Mouse (Mus musculus): Measurements from ENCODE around the gene Upk1a. TPM values are rescaled to one million over a fixed set of nuclear protein-coding genes. Genes with fewer than 3 reads are reported as not detected.

Gene Upk1a
- polyA plus RNA-seq, 1 experiment from 2014 or later, result 13.0 TPM

DNA sequence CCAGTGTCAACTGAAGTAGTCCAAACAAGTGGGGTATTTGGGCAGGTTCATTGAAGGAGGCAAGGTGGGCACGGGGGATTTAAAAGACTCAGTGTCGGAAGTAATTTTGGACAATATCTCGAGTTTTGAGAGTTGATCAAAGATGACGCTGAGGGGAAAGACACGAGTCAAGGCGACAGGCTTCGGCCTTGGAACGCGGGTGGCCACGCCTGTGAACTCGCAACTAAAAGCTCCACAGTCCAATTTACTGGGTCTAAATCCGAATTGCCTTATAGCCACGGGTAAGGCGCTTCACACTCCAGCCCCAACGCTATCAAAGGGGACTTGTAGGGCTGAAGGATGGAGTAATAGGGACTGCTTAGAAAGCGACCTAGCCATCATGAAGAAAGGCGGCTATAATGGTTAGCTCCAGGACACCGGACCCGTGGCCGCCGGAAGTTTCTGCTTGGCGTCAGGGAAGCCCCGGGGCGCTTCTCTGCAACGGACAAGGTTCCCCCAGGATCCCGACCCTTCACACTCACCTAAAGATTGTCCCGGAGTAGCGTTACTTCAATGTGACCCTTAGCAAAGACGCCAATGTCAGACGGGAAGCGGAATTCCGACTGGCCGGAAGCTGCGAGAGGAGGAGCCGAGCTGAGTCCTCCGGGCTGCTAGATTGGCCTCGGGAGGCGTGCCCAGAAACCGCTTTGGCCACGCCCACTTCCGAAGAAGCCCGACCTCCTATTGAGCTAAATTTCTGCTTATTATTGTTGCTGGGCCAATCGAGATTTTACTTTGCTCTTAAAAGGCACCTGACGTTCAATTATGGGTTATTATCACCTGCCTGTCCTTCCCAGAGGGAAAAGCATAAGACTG lies 13.1 kb upstream of the Upk1a start, which contains the start of gene Cox6b1:
Gene Cox6b1 (minus strand): TSS at position 622 of the 855 bp plus-strand sequence.
- Histone ChIP-seq H3K9me3 (ENCODE audit: low read length) (no peaks in the 10 kb centered on the region), H3K36me3 (ENCODE audit: insufficient read depth, low read length) (peaks cover 27% of the 10 kb centered on the region), H3K4me3 (ENCODE audit: low read length) (peak within 1 kb of the TSS; percentile 75), H3K27me3 (ENCODE audit: insufficient read depth, low read length) (peaks cover 6% of the 10 kb centered on the region; the same call in 1 of the 2 replicates), H3K27ac (ENCODE audit: low read length) (peak within 1 kb of the TSS; percentile 61; the same call in 1 of the 2 replicates), H3K9ac (replicated peaks; ENCODE audit: low read length) (peak within 1 kb of the TSS; percentile 88), H3K4me1 (ENCODE audit: insufficient read depth, low read length) (peaks cover 7% of the 10 kb centered on the region), H3K4me2 (replicated peaks; ENCODE audit: low read depth, low read length) (peak within 1 kb of the TSS; percentile 62)
- WGBS, result 2% methylated on average over 44 of the region's 44 CpGs
- peak; percentile 94 for ATAC-seq (ENCODE audit: low FRiP score, low TSS enrichment)

DNA sequence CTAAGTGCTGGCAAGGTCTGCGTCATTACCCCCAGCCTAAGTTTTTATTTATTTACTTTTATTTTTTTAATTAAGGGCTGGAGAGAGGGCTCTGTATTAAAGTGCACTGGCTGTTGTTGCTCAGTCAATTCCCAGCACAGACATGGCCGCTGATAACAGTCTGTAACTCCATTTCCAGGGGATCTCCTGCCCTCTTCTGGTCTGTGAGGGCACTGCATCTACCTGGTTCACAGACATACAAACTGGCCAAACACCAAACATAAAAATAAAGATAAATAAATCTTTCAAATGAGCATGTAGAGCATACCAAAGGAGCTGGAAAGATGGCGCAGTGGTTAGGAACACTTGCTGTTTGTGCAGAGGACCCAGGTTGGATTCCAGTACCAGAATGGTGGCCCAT lies 6.6 kb upstream of the Upk1a start:
- H3K36me3 ChIP-seq (ENCODE audit: insufficient read depth, low read length), result peaks cover 68% of the 10 kb centered on the region
- H3K4me2 ChIP-seq (replicated peaks; ENCODE audit: low read depth, low read length), result no peak overlapping the region
- no peak overlapping the region for H3K4me3 ChIP-seq (ENCODE audit: low read length)
- no peak overlapping the region for H3K27ac ChIP-seq (ENCODE audit: low read length)
- WGBS, result 83% methylated on average over 3 of the region's 3 CpGs
- H3K9ac ChIP-seq (replicated peaks; ENCODE audit: low read length), result no peak overlapping the region
- no peaks in the 10 kb centered on the region for H3K9me3 ChIP-seq (ENCODE audit: low read length)
- no peaks in the 10 kb centered on the region for H3K4me1 ChIP-seq (ENCODE audit: insufficient read depth, low read length)
- H3K27me3 ChIP-seq (ENCODE audit: insufficient read depth, low read length), result no peaks in the 10 kb centered on the region
- ATAC-seq (ENCODE audit: low FRiP score, low TSS enrichment), result no peak

DNA sequence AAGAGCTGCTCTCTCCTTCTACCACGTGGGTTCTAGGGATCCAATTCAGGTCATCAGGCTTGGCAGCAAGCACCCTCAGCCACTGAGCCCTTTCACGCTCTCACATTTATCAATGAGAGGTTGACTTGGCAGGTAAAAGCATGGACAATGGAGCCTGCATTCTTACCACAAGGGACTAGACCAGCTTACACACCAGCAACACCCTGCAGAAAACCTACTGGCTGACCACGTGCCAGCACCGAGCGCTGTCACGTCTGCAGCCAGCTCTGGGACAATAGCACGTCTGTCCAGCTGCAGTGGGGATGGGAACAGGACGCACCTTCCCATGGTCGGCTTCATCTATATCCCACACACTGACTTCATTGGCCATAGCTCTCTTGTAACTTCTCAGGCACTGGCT lies 6.0 kb upstream of the Upk1a start:
- Histone ChIP-seq H3K9me3 (ENCODE audit: low read length) (no peaks in the 10 kb centered on the region), H3K27me3 (ENCODE audit: insufficient read depth, low read length) (no peaks in the 10 kb centered on the region), H3K4me3 (ENCODE audit: low read length) (no peak overlapping the region), H3K36me3 (ENCODE audit: insufficient read depth, low read length) (peaks cover 63% of the 10 kb centered on the region), H3K4me1 (ENCODE audit: insufficient read depth, low read length) (no peaks in the 10 kb centered on the region), H3K27ac (ENCODE audit: low read length) (no peak overlapping the region), H3K4me2 (replicated peaks; ENCODE audit: low read depth, low read length) (no peak overlapping the region), H3K9ac (replicated peaks; ENCODE audit: low read length) (no peak overlapping the region)
- no peak for ATAC-seq (ENCODE audit: low FRiP score, low TSS enrichment)
- 96% methylated on average over 9 of the region's 9 CpGs for WGBS

DNA sequence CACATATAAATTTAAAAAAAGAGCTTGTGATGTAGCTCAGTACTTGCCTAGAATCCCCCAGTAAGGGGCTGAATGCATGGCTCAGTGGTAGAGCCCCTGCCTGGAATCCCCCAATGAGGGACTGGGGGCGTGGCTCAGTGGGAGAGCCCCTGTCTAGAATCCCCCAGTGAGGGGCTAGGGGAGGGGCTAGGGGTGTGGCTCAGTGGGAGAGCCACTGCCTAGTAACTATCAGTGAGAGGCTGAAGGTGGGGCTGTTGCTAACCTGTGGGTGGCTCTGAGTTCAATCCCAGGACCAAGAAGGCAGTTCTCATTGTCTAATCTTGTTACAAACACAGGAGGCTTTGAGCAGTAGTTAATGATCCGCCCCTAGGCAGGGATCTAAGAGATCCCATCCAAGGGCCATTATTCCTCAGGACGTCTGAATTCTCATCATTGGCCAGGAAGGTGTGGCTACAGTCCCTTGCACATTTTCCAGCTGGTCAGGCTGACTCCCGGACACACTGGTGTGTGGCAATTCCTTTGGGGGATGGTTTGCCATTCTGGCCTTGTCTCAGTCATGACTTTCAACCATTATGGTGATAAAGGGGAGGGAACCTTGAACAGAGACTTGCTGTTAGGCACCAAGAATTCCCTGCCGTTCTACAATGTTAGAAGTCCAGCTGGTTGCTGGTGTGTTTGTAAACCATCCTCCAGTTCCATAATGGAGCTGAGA lies 2.6 kb upstream of the Upk1a start:
- Histone ChIP-seq H3K4me1 (ENCODE audit: insufficient read depth, low read length) (peaks cover 12% of the 10 kb centered on the region), H3K4me3 (ENCODE audit: low read length) (no peak overlapping the region), H3K27ac (ENCODE audit: low read length) (no peak overlapping the region), H3K9ac (replicated peaks; ENCODE audit: low read length) (no peak overlapping the region), H3K27me3 (ENCODE audit: insufficient read depth, low read length) (no peaks in the 10 kb centered on the region), H3K9me3 (ENCODE audit: low read length) (no peaks in the 10 kb centered on the region), H3K4me2 (replicated peaks; ENCODE audit: low read depth, low read length) (no peak overlapping the region), H3K36me3 (ENCODE audit: insufficient read depth, low read length) (peaks cover 43% of the 10 kb centered on the region)
- 67% methylated on average over 5 of the region's 5 CpGs for WGBS
- ATAC-seq (ENCODE audit: low FRiP score, low TSS enrichment), result no peak

DNA sequence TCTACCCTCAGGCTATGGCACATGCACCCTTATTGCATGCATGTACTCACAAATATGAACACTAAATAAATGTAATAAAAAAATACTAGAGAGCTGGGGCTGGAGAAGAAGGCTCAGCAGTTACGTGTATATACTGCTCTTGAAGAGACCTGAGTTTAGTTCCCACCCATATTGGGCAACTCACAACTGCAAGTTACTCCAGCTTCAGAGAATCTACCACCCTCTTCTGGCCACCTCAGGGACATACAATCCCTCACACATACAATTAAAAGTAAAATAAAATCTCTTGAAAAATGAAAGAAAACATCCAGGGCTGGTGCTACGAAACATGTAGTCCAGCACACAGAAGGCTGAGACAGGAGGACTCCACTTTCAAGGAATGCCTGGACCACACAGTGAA lies 1.8 kb upstream of the Upk1a start:
- no peaks in the 10 kb centered on the region for H3K27me3 ChIP-seq (ENCODE audit: insufficient read depth, low read length)
- no peak overlapping the region for H3K27ac ChIP-seq (ENCODE audit: low read length)
- WGBS, result 73% methylated on average over 2 of the region's 2 CpGs
- no peak overlapping the region for H3K4me3 ChIP-seq (ENCODE audit: low read length)
- peaks cover 12% of the 10 kb centered on the region for H3K4me1 ChIP-seq (ENCODE audit: insufficient read depth, low read length)
- ATAC-seq (ENCODE audit: low FRiP score, low TSS enrichment), result no peak
- H3K9ac ChIP-seq (replicated peaks; ENCODE audit: low read length), result no peak overlapping the region
- H3K36me3 ChIP-seq (ENCODE audit: insufficient read depth, low read length), result peaks cover 41% of the 10 kb centered on the region
- no peak overlapping the region for H3K4me2 ChIP-seq (replicated peaks; ENCODE audit: low read depth, low read length)
- no peaks in the 10 kb centered on the region for H3K9me3 ChIP-seq (ENCODE audit: low read length)

DNA sequence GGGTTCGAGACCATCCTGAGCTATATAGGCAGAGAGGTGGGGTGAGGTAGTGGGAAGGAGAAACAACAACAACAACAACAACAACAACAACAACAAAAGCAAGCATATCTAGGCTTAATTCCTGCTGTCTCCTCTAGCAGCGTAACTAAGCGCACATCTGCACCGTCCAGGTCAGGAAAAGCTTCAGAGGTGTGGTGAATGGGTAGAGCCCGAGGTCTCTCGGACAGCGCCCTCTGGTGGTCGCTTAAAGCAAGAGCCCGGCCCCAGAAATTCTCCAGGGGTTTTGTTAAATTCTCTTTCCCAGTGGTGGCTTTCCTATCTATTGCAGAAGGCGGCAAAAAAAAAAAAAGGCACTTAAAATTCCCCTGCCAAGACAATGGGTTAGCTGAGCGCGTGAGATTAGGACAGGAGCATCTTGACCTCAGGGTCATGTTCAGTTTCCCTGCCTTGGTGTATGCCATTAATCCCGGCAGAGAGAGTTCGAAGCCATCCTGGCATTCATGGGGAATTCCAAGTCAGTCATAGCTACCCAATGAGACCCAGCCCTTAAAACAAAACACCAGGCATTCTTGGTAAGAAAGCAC lies 974 bp upstream of the Upk1a start:
- H3K4me1 ChIP-seq (ENCODE audit: insufficient read depth, low read length), result peaks cover 12% of the 10 kb centered on the region
- 23% methylated on average over 14 of the region's 14 CpGs for WGBS
- no peak overlapping the region for H3K4me3 ChIP-seq (ENCODE audit: low read length)
- 0 out of 2 replicates have a peak overlapping the region, but pooled peaks have one; percentile 12 for H3K4me2 ChIP-seq (replicated peaks; ENCODE audit: low read depth, low read length)
- H3K36me3 ChIP-seq (ENCODE audit: insufficient read depth, low read length), result peaks cover 33% of the 10 kb centered on the region
- ATAC-seq (ENCODE audit: low FRiP score, low TSS enrichment), result peak; percentile 55; the same call in 1 of the 2 replicates
- no peak overlapping the region; the same call in 1 of the 2 replicates for H3K27ac ChIP-seq (ENCODE audit: low read length)
- no peaks in the 10 kb centered on the region for H3K27me3 ChIP-seq (ENCODE audit: insufficient read depth, low read length)
- no peaks in the 10 kb centered on the region for H3K9me3 ChIP-seq (ENCODE audit: low read length)
- no peak overlapping the region for H3K9ac ChIP-seq (replicated peaks; ENCODE audit: low read length)

DNA sequence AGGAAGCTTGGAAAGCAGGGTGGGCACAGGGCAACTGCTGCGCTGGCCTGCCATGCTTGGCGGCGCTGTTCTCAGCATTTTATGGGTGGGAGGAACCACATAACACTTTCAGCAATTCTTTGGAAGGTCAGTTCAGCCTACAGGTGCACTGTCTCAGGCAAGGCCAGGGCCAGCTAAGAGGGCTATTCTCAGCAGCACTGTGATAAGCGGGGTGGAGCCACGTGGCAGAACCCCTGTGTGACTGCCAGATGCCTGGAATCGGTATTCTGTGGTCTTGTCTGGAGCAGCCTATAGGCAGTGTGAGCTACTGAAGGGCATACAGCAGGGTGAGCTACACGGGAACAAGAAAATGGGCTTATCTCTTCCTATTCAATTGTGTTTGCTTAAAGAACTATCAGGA lies 2.6 kb downstream of the Upk1a start:
- H3K27me3 ChIP-seq (ENCODE audit: insufficient read depth, low read length), result no peaks in the 10 kb centered on the region
- H3K9ac ChIP-seq (replicated peaks; ENCODE audit: low read length), result no peak overlapping the region
- H3K4me1 ChIP-seq (ENCODE audit: insufficient read depth, low read length), result peaks cover 12% of the 10 kb centered on the region
- ATAC-seq (ENCODE audit: low FRiP score, low TSS enrichment), result no peak
- 60% methylated on average over 7 of the region's 7 CpGs for WGBS
- no peaks in the 10 kb centered on the region for H3K9me3 ChIP-seq (ENCODE audit: low read length)
- H3K4me3 ChIP-seq (ENCODE audit: low read length), result no peak overlapping the region
- H3K4me2 ChIP-seq (replicated peaks; ENCODE audit: low read depth, low read length), result no peak overlapping the region
- H3K36me3 ChIP-seq (ENCODE audit: insufficient read depth, low read length), result no peaks in the 10 kb centered on the region
- no peak overlapping the region for H3K27ac ChIP-seq (ENCODE audit: low read length)

DNA sequence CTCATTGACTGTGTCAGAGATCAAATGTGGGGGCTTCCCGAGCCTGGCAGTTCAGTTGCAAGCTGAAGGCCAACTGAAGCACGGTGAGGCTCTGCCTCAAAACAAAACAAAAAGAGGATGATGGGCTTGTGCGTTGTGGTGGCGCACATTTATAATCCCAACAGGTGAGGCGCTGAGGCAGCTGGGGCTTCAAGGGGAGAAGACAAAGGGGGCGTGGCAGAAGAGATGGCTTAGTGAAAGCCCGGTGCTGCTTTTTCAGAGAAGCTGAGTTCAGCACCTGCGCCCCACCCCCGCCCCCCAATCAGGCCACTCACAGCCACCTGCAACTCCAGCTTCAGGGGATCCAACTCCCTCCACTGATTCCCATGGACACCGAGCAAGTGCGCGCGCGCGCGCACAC lies 4.2 kb downstream of the Upk1a start:
- Histone ChIP-seq H3K27me3 (ENCODE audit: insufficient read depth, low read length) (no peaks in the 10 kb centered on the region), H3K4me1 (ENCODE audit: insufficient read depth, low read length) (peaks cover 19% of the 10 kb centered on the region), H3K27ac (ENCODE audit: low read length) (no peak overlapping the region), H3K9ac (replicated peaks; ENCODE audit: low read length) (peak overlapping the region; percentile 19; the same call in 1 of the 2 replicates), H3K36me3 (ENCODE audit: insufficient read depth, low read length) (no peaks in the 10 kb centered on the region), H3K9me3 (ENCODE audit: low read length) (no peaks in the 10 kb centered on the region), H3K4me3 (ENCODE audit: low read length) (no peak overlapping the region), H3K4me2 (replicated peaks; ENCODE audit: low read depth, low read length) (no peak overlapping the region)
- no peak for ATAC-seq (ENCODE audit: low FRiP score, low TSS enrichment)
- 45% methylated on average over 16 of the region's 16 CpGs for WGBS

DNA sequence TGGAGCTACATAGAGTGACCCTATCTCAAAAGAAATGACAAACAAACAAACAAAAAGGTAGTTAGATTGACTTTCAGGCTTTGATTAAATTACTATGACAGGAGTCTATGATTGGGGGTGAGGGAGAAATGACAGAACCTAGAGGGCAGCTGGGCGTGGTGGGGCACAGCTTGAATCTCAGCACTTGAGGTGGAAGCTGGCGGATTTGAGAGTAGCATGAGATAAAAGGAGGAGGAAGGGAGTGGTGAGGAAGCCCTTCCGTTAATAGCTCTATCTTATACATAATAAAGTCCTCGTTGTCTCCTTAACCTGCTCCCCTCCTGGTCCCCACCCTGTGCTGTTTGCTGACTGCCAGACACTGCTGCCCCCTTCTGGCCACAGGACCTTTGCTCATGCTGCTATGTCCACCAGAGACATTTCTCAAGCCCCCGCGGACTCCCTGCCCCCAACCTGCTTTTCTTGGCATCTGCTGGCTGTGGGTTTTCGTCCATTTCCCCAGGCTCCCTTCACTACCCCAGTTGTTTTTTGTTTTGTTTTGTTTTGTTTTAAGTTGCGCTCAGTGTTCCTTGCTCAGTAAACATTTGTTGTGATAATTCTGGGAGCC lies 4.8 kb downstream of the Upk1a start:
- no peak overlapping the region for H3K4me3 ChIP-seq (ENCODE audit: low read length)
- H3K9me3 ChIP-seq (ENCODE audit: low read length), result no peaks in the 10 kb centered on the region
- peaks cover 18% of the 10 kb centered on the region for H3K4me1 ChIP-seq (ENCODE audit: insufficient read depth, low read length)
- H3K27ac ChIP-seq (ENCODE audit: low read length), result no peak overlapping the region
- 0 out of 2 replicates have a peak overlapping the region, but pooled peaks have one; percentile 19 for H3K9ac ChIP-seq (replicated peaks; ENCODE audit: low read length)
- 25% methylated on average over 8 of the region's 8 CpGs for WGBS
- H3K4me2 ChIP-seq (replicated peaks; ENCODE audit: low read depth, low read length), result no peak overlapping the region; the same call in 1 of the 2 replicates
- H3K27me3 ChIP-seq (ENCODE audit: insufficient read depth, low read length), result no peaks in the 10 kb centered on the region
- no peaks in the 10 kb centered on the region for H3K36me3 ChIP-seq (ENCODE audit: insufficient read depth, low read length)
- no peak for ATAC-seq (ENCODE audit: low FRiP score, low TSS enrichment)
